Mouse (Mus musculus) liver, adult 2 months (tissue): ENCODE results near the gene Gpn3.

ENCODE experiments used
- CTCF ChIP-seq: fragments of 200-500 bp; IDR thresholded peaks from 2 replicates; pipeline ENCODE4 v1.5.1; 2011; ENCODE audit warnings: low read depth, low read length, control low read depth
- POLR2A ChIP-seq: fragments of 200-500 bp; IDR thresholded peaks from 2 replicates; pipeline ENCODE4 v1.6.1; 2011; ENCODE audit warnings: low read length, control low read depth; ENCODE audit not compliant: insufficient read depth; ENCODE audit errors: extremely low read depth

DNA sequence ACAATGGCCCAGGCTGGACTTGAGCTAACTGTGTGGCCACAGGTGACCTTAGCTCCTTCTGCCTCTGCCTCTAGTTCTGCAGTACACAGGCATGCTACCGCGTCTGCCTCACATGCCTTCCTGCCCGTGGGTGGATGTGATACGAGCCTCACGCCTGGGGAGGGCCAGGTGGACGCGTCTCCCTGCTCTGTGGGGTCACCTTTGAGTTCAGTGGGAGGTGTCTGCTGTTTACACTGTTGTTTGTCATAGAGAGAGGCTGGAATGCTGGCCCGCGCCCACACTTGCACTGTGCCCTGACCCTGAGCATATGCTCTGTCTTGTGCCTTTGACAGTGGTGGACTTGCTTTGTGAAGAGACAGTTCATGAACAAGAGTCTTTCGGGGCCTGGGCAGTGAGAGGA lies 33.9 kb downstream of the Gpn3 start:
- no peak for TF ChIP-seq CTCF
- TF ChIP-seq POLR2A, result no peak
